In genomic region chr7:144426594-144426993, GRCm38 (mm10) we compare ENCODE assay signal across 12 mouse cellular contexts. TPM values are rescaled to one million over a fixed set of nuclear protein-coding genes. Genes with fewer than 3 reads are reported as not detected.
DNase-seq lines count a peak whose midpoint lies in the region; ATAC-seq and TF ChIP-seq lines count a peak whose summit lies in the region.
"Had no signal": no experiment of that assay in that cellular context is flagged by ENCODE, and none has a peak within 500 bp of the region (broad histone marks: within the 10 kb centered on the region; RNA-seq: fewer than 3 reads in every experiment).

No protein-coding gene starts in this region.

- H3K9ac ChIP-seq in hindbrain, embryonic 12.5 days, result no peak overlapping the region
- H3K9ac ChIP-seq in hindbrain, postnatal 0 days (replicated peaks; ENCODE audit: low read length), result no peak overlapping the region
- 0 out of 2 replicates have a peak overlapping the region, but pooled peaks have one; percentile 10 for H3K9ac ChIP-seq in midbrain, embryonic 16.5 days (ENCODE audit: low read depth, low read length)
- no peak overlapping the region for H3K9ac ChIP-seq in midbrain, embryonic 14.5 days (replicated peaks; ENCODE audit: low read length)
- H3K9ac ChIP-seq: embryonic facial prominence, embryonic 13.5 days; heart, embryonic 12.5 days; hindbrain, embryonic 14.5 days; liver, embryonic 14.5 days had no signal

- DNase-seq in hindbrain, postnatal 0 days (ENCODE audit: low spot score), result no peak
- peak; percentile 25 to 38 for DNase-seq in kidney, adult 8-10 months
- no peak for DNase-seq in kidney, postnatal 4 days
- DNase-seq in midbrain, embryonic 14.5 days, result no peak
- no peak for DNase-seq in left cerebral cortex, adult 9 months (ENCODE audit: low spot score in 2 of 2)

- TF ChIP-seq CTCF in hindbrain, postnatal 0 days (IDR thresholded peaks at IDR 0.05; ENCODE audit: low read depth), result no peak

- H3K27ac ChIP-seq in hindbrain, embryonic 12.5 days, result no peak overlapping the region
- no peak overlapping the region for H3K27ac ChIP-seq in hindbrain, postnatal 0 days
- H3K27ac ChIP-seq in midbrain, embryonic 16.5 days (ENCODE audit: low read length), result no peak overlapping the region
- no peak overlapping the region for H3K27ac ChIP-seq in midbrain, embryonic 14.5 days (replicated peaks; ENCODE audit: low read depth, low read length)
- H3K27ac ChIP-seq: embryonic facial prominence, embryonic 13.5 days; hindbrain, embryonic 14.5 days; liver, embryonic 14.5 days had no signal

- no peaks in the 10 kb centered on the region for H3K9me3 ChIP-seq in hindbrain, embryonic 12.5 days (replicated peaks)
- H3K9me3 ChIP-seq in hindbrain, postnatal 0 days (ENCODE audit: low read length), result no peaks in the 10 kb centered on the region
- H3K9me3 ChIP-seq in midbrain, embryonic 16.5 days (replicated peaks; ENCODE audit: control insufficient read depth, low read length, poor library complexity, severe bottlenecking), result no peaks in the 10 kb centered on the region
- H3K9me3 ChIP-seq in midbrain, embryonic 14.5 days (ENCODE audit: control insufficient read depth, low read length), result no peaks in the 10 kb centered on the region
- H3K9me3 ChIP-seq: embryonic facial prominence, embryonic 13.5 days; heart, embryonic 12.5 days had no signal

- no peaks in the 10 kb centered on the region for H3K4me1 ChIP-seq in hindbrain, embryonic 12.5 days
- no peaks in the 10 kb centered on the region for H3K4me1 ChIP-seq in hindbrain, postnatal 0 days (ENCODE audit: insufficient read depth, low read length)
- H3K4me1 ChIP-seq in midbrain, embryonic 16.5 days (ENCODE audit: control insufficient read depth, insufficient read depth, low read length), result peaks cover 7% of the 10 kb centered on the region; the same call in 1 of the 2 replicates
- H3K4me1 ChIP-seq in midbrain, embryonic 14.5 days (ENCODE audit: control insufficient read depth, insufficient read depth, low read length), result no peaks in the 10 kb centered on the region
- H3K4me1 ChIP-seq: embryonic facial prominence, embryonic 13.5 days; heart, embryonic 12.5 days had no signal

- ATAC-seq in hindbrain, embryonic 12.5 days (ENCODE audit: low FRiP score), result 0 out of 2 replicates have a peak, but pooled peaks have one; percentile 17
- no peak for ATAC-seq in hindbrain, postnatal 0 days
- ATAC-seq in midbrain, embryonic 16.5 days, result peak; percentile 30; the same call in 1 of the 2 replicates
- ATAC-seq in midbrain, embryonic 14.5 days (ENCODE audit: low FRiP score, low TSS enrichment), result no peak

- H3K4me3 ChIP-seq in hindbrain, embryonic 12.5 days, result no peak overlapping the region
- no peak overlapping the region for H3K4me3 ChIP-seq in hindbrain, postnatal 0 days (ENCODE audit: low read length)
- H3K4me3 ChIP-seq in midbrain, embryonic 16.5 days (ENCODE audit: low read depth, low read length), result no peak overlapping the region
- no peak overlapping the region for H3K4me3 ChIP-seq in midbrain, embryonic 14.5 days (replicated peaks; ENCODE audit: low read depth, low read length)
- H3K4me3 ChIP-seq: embryonic facial prominence, embryonic 13.5 days; erythroblast, embryonic 14.5 days; heart, embryonic 12.5 days had no signal

- no peaks in the 10 kb centered on the region for H3K27me3 ChIP-seq in hindbrain, embryonic 12.5 days
- H3K27me3 ChIP-seq in hindbrain, postnatal 0 days (ENCODE audit: insufficient read depth, low read length), result no peaks in the 10 kb centered on the region
- no peaks in the 10 kb centered on the region for H3K27me3 ChIP-seq in midbrain, embryonic 16.5 days (ENCODE audit: control insufficient read depth, insufficient read depth, low read depth, low read length)
- H3K27me3 ChIP-seq in midbrain, embryonic 14.5 days (ENCODE audit: control insufficient read depth, insufficient read depth, low read length), result no peaks in the 10 kb centered on the region
- H3K27me3 ChIP-seq: embryonic facial prominence, embryonic 13.5 days had no signal

- WGBS in hindbrain, embryonic 12.5 days, result 91% methylated on average over 3 of the region's 3 CpGs
- 92% methylated on average over 3 of the region's 3 CpGs for WGBS in hindbrain, postnatal 0 days
- WGBS in midbrain, embryonic 16.5 days, result 76% methylated on average over 3 of the region's 3 CpGs
- WGBS in midbrain, embryonic 14.5 days, result 81% methylated on average over 3 of the region's 3 CpGs

- no peak overlapping the region for H3K4me2 ChIP-seq in hindbrain, embryonic 12.5 days (replicated peaks)
- H3K4me2 ChIP-seq in hindbrain, postnatal 0 days (ENCODE audit: low read depth, low read length), result no peak overlapping the region
- H3K4me2 ChIP-seq in midbrain, embryonic 16.5 days (ENCODE audit: low read length), result no peak overlapping the region
- no peak overlapping the region for H3K4me2 ChIP-seq in midbrain, embryonic 14.5 days (ENCODE audit: low read length)
- H3K4me2 ChIP-seq: embryonic facial prominence, embryonic 13.5 days; heart, embryonic 12.5 days; hindbrain, embryonic 14.5 days had no signal

- H3K36me3 ChIP-seq in hindbrain, embryonic 12.5 days, result no peaks in the 10 kb centered on the region
- H3K36me3 ChIP-seq in hindbrain, postnatal 0 days (ENCODE audit: insufficient read depth, low read length), result no peaks in the 10 kb centered on the region
- H3K36me3 ChIP-seq in midbrain, embryonic 16.5 days (ENCODE audit: control insufficient read depth, insufficient read depth, low read length), result no peaks in the 10 kb centered on the region; the same call in 1 of the 2 replicates
- H3K36me3 ChIP-seq in midbrain, embryonic 14.5 days (ENCODE audit: control insufficient read depth, insufficient read depth, low read length), result no peaks in the 10 kb centered on the region
- H3K36me3 ChIP-seq: embryonic facial prominence, embryonic 13.5 days; heart, embryonic 12.5 days had no signal

RNA-seq across cellular contexts. Expression of gene Cttn, which starts 44.2 kb away (rescaled TPM):
- polyA plus RNA-seq in hindbrain, embryonic 12.5 days (2016; fragmentation: Nextera tagmentation; extraction: Ambion mirVana), result 198 and 213 TPM in 2 replicates
- total RNA-seq in hindbrain, postnatal 0 days (2014; rRNA removed), result 120 TPM in 2 replicates
- polyA plus RNA-seq in hindbrain, postnatal 0 days (2015; fragmentation: Nextera tagmentation; extraction: Ambion mirVana), result 154 and 157 TPM in 2 replicates
- 190 and 195 TPM in 2 replicates for polyA plus RNA-seq in midbrain, embryonic 16.5 days (2015; fragmentation: Nextera tagmentation; extraction: Ambion mirVana)
- 136 and 177 TPM in 2 replicates for polyA plus RNA-seq in midbrain, embryonic 14.5 days (2014; fragmentation: Nextera tagmentation; extraction: Ambion mirVana)

Comparison
In these comparisons a context has a peak if more than half of its experiments do, and no peak if none do; other contexts are left out.
1. ATAC-seq: peak in hindbrain, embryonic 12.5 days (single experiment) and midbrain, embryonic 16.5 days (single experiment); none in hindbrain, postnatal 0 days (single experiment) and midbrain, embryonic 14.5 days (single experiment).
2. DNase-seq: peak in kidney, adult 8-10 months (2 of 2); none in hindbrain, postnatal 0 days (single experiment), kidney, postnatal 4 days (0 of 2), midbrain, embryonic 14.5 days (single experiment) and left cerebral cortex, adult 9 months (0 of 2).